Mouse (Mus musculus) spleen, embryonic (tissue): ENCODE measurements at regions not wholly inside any gene's neighbourhood (a gene's known extent, or its start where the extent isn't known, plus 50 kb on each side); places are given as distances from the start of the nearest gene placed in this dataset.

Source experiments
- CTCF ChIA-PET: fragments of 350-600 bp; sonication (Branson Sonifier 250); formaldehyde crosslinking; loops from one replicate; lab custom pipeline; 2022; lab: Charles Lee

DNA sequence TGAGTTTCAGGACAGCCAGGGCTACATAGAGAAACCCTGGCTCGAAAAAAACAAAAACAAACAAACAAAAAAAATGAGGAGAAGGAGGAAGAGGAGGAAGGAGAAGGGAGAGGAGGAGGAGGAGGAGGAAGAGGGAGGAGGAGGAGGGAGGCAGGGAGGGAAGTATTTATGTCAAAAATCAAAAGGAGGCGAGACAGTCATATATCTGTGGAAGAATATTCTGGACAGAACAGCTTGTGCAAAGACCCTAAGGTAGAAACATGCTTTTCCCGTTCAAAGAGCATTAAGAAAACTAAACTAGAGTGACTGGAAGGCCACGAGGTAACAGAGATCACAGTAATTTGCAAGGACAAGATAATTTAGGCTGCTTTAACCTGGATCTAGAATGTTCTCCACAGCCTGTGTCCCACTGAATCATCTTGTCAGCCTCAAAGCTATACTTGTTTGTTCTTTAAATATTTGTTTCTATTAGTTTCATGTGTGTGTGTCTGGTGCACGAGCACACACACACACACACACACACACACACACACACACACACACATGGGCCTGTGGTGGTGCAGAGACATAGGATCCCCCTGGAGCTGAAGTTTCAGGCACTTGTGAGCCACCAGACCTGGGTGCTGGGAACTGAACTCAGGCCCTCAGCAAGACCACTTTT lies 50.5 kb upstream of the Cpsf6 start:
- CTCF ChIA-PET, result interaction anchor here (0.6 kb wide), 2 partner anchors 28 to 126 kb away, joined by 4 to 10 read pairs; no protein-coding TSS in a partner anchor

DNA sequence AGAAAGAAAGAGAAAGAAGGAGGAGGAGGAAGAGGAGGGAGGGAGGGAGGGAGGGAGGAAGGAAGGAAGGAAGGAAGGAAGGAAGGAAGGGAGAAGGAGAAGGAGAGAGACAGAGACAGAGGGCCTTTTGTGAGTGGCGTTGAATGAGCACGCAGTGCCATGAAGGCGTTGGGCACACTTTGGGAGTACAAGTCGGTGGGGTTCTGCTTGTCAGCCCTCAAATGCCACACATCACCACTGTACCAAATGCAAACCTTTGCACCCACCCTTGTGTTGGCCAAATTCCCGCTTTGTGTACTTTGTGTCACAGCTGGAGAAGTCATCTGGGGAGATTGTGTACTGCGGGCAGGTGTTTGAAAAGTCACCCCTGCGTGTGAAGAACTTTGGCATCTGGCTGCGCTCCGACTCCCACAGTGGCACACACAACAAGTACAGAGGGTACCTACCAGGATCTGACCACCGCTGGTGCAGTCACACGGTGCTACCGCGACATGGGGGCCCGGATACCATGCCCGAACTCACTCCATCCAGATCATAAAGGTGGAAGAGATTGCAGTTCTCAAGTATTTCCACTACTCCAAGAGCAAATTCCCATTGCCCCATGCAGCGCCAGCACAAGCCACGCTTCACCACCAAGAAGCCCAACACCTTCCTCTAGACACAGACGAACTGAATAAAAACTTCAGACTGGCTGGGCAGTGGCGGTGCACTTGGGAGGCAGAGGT lies 49.8 kb upstream of the Cpsf6 start:
- CTCF ChIA-PET, result no interaction called here
